Mouse (Mus musculus): ENCODE results near the gene Rbl1. TPM values are rescaled to one million over a fixed set of nuclear protein-coding genes. Genes with fewer than 3 reads are reported as not detected.

Rbl1 gene
- polyA plus RNA-seq (2012; fragmentation: generic; extraction: Trizol) = 4.1 TPM

DNA sequence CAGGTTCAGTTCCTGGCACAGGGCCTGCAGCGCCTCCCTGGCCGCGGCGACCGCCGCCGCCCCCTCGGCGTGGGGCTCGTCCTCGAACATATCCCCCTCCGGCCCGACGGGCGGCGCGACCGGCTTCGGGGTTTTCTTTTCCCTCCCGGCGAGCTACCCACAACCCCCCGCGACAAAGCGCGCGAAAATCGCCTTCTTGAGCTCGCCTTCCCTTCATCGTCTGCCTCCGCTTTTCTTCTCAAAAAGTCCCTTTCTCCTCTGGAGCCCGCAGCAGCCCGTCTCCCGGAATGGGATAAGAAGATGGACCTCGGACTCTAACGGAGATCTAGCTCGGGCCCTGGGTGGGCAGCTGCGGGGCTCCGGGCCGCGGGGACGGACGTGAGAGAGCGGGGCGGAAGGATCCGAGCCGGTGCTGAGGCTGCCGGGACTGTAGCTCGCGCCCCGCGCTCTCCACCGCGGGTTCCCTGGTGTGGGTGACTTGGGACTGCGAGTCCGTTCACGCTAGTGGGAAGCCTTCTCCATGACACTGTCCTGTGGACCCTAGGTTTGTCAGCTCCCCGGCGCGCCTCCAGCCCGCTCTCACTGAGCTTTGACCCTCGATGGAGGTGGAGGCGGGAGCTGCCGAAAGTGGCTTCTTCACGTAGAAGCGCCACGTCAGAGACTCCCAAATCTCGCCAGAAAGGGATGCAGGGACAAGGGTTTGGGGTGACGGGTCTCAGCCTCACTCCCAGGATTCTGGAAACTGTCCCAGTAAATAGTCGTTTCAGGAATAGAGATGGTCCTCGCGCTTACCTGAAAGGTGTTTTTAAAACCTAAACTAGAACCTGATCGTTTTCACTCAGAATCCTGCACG, at the start of gene Rbl1:
Gene Rbl1, minus strand, starts transcription at position 169 of the 853 bp plus-strand sequence.
- Histone ChIP-seq H3K36me3 (ENCODE audit: control insufficient read depth, insufficient read depth) (no peaks in the 10 kb centered on the region), H3K4me3 (peak within 1 kb of the TSS; percentile 76), H3K79me2 (ENCODE audit: control insufficient read depth, insufficient read depth) (peaks cover 9% of the 10 kb centered on the region), H3ac (ENCODE audit: control insufficient read depth, insufficient read length) (peak within 1 kb of the TSS; percentile 61), H3K27me3 (ENCODE audit: control insufficient read depth, insufficient read depth, insufficient read length) (no peaks in the 10 kb centered on the region), H3K4me2 (ENCODE audit: low read depth) (peak within 1 kb of the TSS; percentile 86)
- TF ChIP-seq E2F4 (IDR thresholded peaks at IDR 0.05; ENCODE audit: insufficient read depth) = peak; percentile 94
- no peak for TF ChIP-seq CEBPB (IDR thresholded peaks at IDR 0.05; ENCODE audit: insufficient read depth, poor library complexity, severe bottlenecking)
- TF ChIP-seq MAX (IDR thresholded peaks at IDR 0.05; ENCODE audit: low read depth) = no peak
- TF ChIP-seq POLR2AphosphoS2 (IDR thresholded peaks at IDR 0.05; ENCODE audit: insufficient read length, low read depth) = peak; percentile 95
- TF ChIP-seq MYOG (IDR thresholded peaks at IDR 0.05; ENCODE audit: control insufficient read depth in 1 of 3, insufficient read depth in 1 of 3, insufficient read length in 2 of 3, low read depth in 2 of 3) = no peak
- peak; percentile 91 for TF ChIP-seq POLR2A (IDR thresholded peaks at IDR 0.05; ENCODE audit: insufficient read length, low read depth)
- peak; percentile 9 for TF ChIP-seq REST (IDR thresholded peaks at IDR 0.05; ENCODE audit: insufficient read depth, insufficient read length)

DNA sequence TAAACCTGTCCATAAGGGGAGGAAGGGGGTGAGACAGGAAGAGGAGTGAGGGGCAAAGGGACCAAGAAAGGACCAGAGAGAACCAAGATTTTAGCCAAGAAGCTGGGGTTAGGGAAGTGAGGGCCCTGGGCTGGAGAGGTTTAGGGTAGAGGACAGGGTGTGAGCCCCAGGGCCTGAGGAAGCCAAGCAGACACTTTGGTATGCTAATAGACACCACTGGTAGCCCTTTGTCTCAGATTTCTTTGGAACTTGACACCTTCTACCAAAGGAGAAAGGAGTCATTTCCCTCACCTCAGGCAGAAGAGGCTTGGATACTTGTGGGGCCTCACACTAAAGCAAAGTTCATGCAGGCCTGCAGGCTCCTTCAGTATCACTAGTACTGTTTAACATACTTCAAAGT, 43.8 kb upstream of the Rbl1 start:
- H3K27me3 ChIP-seq (ENCODE audit: control insufficient read depth, insufficient read depth, insufficient read length) = peaks cover 5% of the 10 kb centered on the region
- no peak overlapping the region for H3K4me2 ChIP-seq (ENCODE audit: low read depth)
- H3K36me3 ChIP-seq (ENCODE audit: control insufficient read depth, insufficient read depth) = no peaks in the 10 kb centered on the region
- no peak overlapping the region for H3ac ChIP-seq (ENCODE audit: control insufficient read depth, insufficient read length)
- H3K4me3 ChIP-seq = no peak overlapping the region
- TF ChIP-seq CEBPB (IDR thresholded peaks at IDR 0.05; ENCODE audit: insufficient read depth, poor library complexity, severe bottlenecking) (no peak), TCF3 (IDR thresholded peaks at IDR 0.05; ENCODE audit: insufficient read length, low read depth) (no peak), MYOD1 (IDR thresholded peaks at IDR 0.05; ENCODE audit: control insufficient read depth in 1 of 3, insufficient read length in 2 of 3, low read depth in 2 of 3) (no peak), REST (IDR thresholded peaks at IDR 0.05; ENCODE audit: insufficient read depth, insufficient read length) (no peak), POLR2AphosphoS2 (IDR thresholded peaks at IDR 0.05; ENCODE audit: insufficient read length, low read depth) (no peak), E2F4 (IDR thresholded peaks at IDR 0.05; ENCODE audit: insufficient read depth) (no peak), SRF (IDR thresholded peaks at IDR 0.05; ENCODE audit: control insufficient read depth, insufficient read length, low read depth) (no peak), USF1 (IDR thresholded peaks at IDR 0.05; ENCODE audit: low read depth) (no peak), MYOG (IDR thresholded peaks at IDR 0.05; ENCODE audit: control insufficient read depth in 1 of 3, insufficient read depth in 1 of 3, insufficient read length in 2 of 3, low read depth in 2 of 3) (no peak), TCF12 (IDR thresholded peaks at IDR 0.05; ENCODE audit: insufficient read depth, poor library complexity, severe bottlenecking) (no peak), POLR2A (IDR thresholded peaks at IDR 0.05; ENCODE audit: insufficient read length, low read depth) (no peak), MAX (IDR thresholded peaks at IDR 0.05; ENCODE audit: low read depth) (no peak)
- no peaks in the 10 kb centered on the region for H3K79me2 ChIP-seq (ENCODE audit: control insufficient read depth, insufficient read depth)

DNA sequence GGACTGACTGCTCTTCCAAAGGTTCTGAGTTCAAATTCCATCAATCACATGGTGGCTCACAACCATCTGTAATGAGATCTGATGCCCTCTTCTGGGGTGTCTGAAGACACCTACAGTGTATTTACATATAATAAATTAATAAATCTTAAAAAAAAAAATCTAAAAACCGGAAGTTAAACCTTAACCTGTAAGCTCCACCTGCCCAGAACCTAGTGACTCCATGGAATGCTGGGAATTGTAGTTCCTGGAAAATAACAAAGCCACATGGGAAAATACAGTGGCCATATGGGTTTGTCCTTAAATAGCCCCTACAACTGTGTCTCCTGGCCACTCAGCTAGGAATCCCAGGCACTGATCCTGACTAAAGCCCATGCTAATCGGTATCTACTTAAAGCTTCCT, 41.3 kb upstream of the Rbl1 start:
- Histone ChIP-seq H3K79me2 (ENCODE audit: control insufficient read depth, insufficient read depth) (no peaks in the 10 kb centered on the region), H3ac (ENCODE audit: control insufficient read depth, insufficient read length) (no peak overlapping the region), H3K4me2 (ENCODE audit: low read depth) (no peak overlapping the region), H3K36me3 (ENCODE audit: control insufficient read depth, insufficient read depth) (no peaks in the 10 kb centered on the region), H3K27me3 (ENCODE audit: control insufficient read depth, insufficient read depth, insufficient read length) (no peaks in the 10 kb centered on the region), H3K4me3 (no peak overlapping the region)
- TF ChIP-seq MYOG (IDR thresholded peaks at IDR 0.05; ENCODE audit: control insufficient read depth in 1 of 3, insufficient read depth in 1 of 3, insufficient read length in 2 of 3, low read depth in 2 of 3) = no peak
- TF ChIP-seq POLR2AphosphoS2 (IDR thresholded peaks at IDR 0.05; ENCODE audit: insufficient read length, low read depth) = no peak
- TF ChIP-seq USF1 (IDR thresholded peaks at IDR 0.05; ENCODE audit: low read depth) = no peak
- no peak for TF ChIP-seq POLR2A (IDR thresholded peaks at IDR 0.05; ENCODE audit: insufficient read length, low read depth)
- no peak for TF ChIP-seq MAX (IDR thresholded peaks at IDR 0.05; ENCODE audit: low read depth)
- TF ChIP-seq REST (IDR thresholded peaks at IDR 0.05; ENCODE audit: insufficient read depth, insufficient read length) = no peak
- no peak for TF ChIP-seq TCF3 (IDR thresholded peaks at IDR 0.05; ENCODE audit: insufficient read length, low read depth)
- TF ChIP-seq TCF12 (IDR thresholded peaks at IDR 0.05; ENCODE audit: insufficient read depth, poor library complexity, severe bottlenecking) = no peak
- no peak for TF ChIP-seq CEBPB (IDR thresholded peaks at IDR 0.05; ENCODE audit: insufficient read depth, poor library complexity, severe bottlenecking)
- TF ChIP-seq E2F4 (IDR thresholded peaks at IDR 0.05; ENCODE audit: insufficient read depth) = no peak
- TF ChIP-seq SRF (IDR thresholded peaks at IDR 0.05; ENCODE audit: control insufficient read depth, insufficient read length, low read depth) = no peak
- TF ChIP-seq MYOD1 (IDR thresholded peaks at IDR 0.05; ENCODE audit: control insufficient read depth in 1 of 3, insufficient read length in 2 of 3, low read depth in 2 of 3) = no peak

DNA sequence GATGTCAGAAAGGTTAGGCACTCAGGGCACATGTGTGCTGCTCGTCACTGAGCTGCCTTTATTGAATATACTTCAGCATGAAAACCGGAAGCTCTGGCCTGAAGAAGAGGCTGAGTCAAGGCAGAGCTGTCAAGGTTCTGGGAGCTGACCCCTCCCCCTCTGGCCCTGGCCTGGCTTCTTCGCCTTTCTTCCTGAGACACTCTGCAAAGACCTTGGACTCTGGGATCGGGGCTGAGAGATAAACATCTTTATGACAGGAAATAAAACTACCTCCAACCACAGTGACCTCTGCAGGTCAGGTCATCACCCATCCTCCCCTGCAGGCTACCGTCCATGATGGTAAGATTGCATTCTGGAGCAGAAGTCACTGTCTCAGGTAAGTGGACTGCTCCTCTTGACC, 40.7 kb upstream of the Rbl1 start:
- Histone ChIP-seq H3K4me2 (ENCODE audit: low read depth) (no peak overlapping the region), H3K36me3 (ENCODE audit: control insufficient read depth, insufficient read depth) (no peaks in the 10 kb centered on the region), H3ac (ENCODE audit: control insufficient read depth, insufficient read length) (no peak overlapping the region), H3K4me3 (no peak overlapping the region), H3K79me2 (ENCODE audit: control insufficient read depth, insufficient read depth) (no peaks in the 10 kb centered on the region), H3K27me3 (ENCODE audit: control insufficient read depth, insufficient read depth, insufficient read length) (no peaks in the 10 kb centered on the region)
- TF ChIP-seq TCF12 (IDR thresholded peaks at IDR 0.05; ENCODE audit: insufficient read depth, poor library complexity, severe bottlenecking) = no peak
- no peak for TF ChIP-seq POLR2AphosphoS2 (IDR thresholded peaks at IDR 0.05; ENCODE audit: insufficient read length, low read depth)
- TF ChIP-seq MYOG (IDR thresholded peaks at IDR 0.05; ENCODE audit: control insufficient read depth in 1 of 3, insufficient read depth in 1 of 3, insufficient read length in 2 of 3, low read depth in 2 of 3) = no peak
- TF ChIP-seq E2F4 (IDR thresholded peaks at IDR 0.05; ENCODE audit: insufficient read depth) = no peak
- no peak for TF ChIP-seq SRF (IDR thresholded peaks at IDR 0.05; ENCODE audit: control insufficient read depth, insufficient read length, low read depth)
- TF ChIP-seq CEBPB (IDR thresholded peaks at IDR 0.05; ENCODE audit: insufficient read depth, poor library complexity, severe bottlenecking) = no peak
- no peak for TF ChIP-seq TCF3 (IDR thresholded peaks at IDR 0.05; ENCODE audit: insufficient read length, low read depth)
- TF ChIP-seq MYOD1 (IDR thresholded peaks at IDR 0.05; ENCODE audit: control insufficient read depth in 1 of 3, insufficient read length in 2 of 3, low read depth in 2 of 3) = no peak
- no peak for TF ChIP-seq REST (IDR thresholded peaks at IDR 0.05; ENCODE audit: insufficient read depth, insufficient read length)
- no peak for TF ChIP-seq MAX (IDR thresholded peaks at IDR 0.05; ENCODE audit: low read depth)
- no peak for TF ChIP-seq USF1 (IDR thresholded peaks at IDR 0.05; ENCODE audit: low read depth)
- TF ChIP-seq POLR2A (IDR thresholded peaks at IDR 0.05; ENCODE audit: insufficient read length, low read depth) = no peak

Data from myocyte (in vitro differentiated cells).